Mouse (Mus musculus): ENCODE data around the gene Mterf1a. TPM values are rescaled to one million over a fixed set of nuclear protein-coding genes. Genes with fewer than 3 reads are reported as not detected.
"Not testable (repeated sequence)": the region's sequence is repeated elsewhere in the genome, so short reads cannot be mapped to it uniquely, and the experiment has no call there.

Gene Mterf1a
- total RNA-seq (2021) = 1 to 10 TPM; 6.1 to 8.0 TPM
- long read RNA-seq, experiment 1, transcript Mterf1a-201 (2 exons, 1,376 nt) = major isoform, 6 of 11 reads
- long read RNA-seq, experiment 1, partial matches to known transcripts = 2 of 11 reads
- long read RNA-seq, experiment 1, other reads (novel, unspliced or antisense) = 1 of 11 reads
- long read RNA-seq, experiment 2, partial matches to known transcripts = 0 of 3 reads
- long read RNA-seq, experiment 2, other reads (novel, unspliced or antisense) = 0 of 3 reads

DNA sequence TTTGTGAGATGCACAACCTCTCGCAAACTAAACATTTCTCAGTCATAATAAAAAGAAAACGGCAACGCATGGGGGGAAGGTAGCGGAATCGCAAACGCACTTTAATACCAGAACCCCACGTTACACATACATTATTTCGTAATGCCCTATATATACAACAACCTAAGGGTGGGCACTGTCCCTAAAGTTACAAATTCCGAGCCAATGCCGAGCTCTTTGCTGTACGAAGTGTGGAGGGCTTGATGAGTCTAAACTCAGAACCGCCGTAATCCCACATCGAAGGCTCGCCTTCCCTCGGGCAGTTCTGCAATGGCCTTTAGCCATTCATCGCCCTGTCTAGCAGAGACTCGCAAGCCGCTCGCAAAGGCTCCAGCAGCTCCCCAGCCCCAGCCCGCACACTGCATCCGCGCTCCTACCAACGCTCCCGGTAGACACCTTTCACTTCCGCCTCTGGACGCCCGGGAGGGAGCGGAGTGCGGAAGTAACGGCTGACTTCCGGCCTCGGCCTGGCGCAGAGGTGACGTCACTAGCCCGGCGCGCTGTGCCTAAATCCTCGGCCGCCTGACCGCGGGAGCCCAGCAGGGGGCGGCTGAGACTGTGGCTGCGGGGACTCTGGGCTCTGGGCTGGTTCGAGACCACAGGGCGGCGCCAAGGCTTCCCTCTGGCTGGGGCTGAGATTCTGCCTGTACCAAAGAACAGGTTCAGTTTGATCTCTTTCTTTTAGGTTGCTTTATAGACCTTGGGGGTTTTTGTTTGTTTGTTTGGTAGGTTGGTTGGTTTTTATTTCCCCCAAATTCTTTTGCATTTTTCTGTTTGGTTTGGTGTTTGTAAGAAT lies at the start of gene Mterf1a:
Gene Mterf1a (minus strand): TSS at position 475 of the 835 bp plus-strand sequence.
- DNase-seq = peak; percentile 28 to 34

DNA sequence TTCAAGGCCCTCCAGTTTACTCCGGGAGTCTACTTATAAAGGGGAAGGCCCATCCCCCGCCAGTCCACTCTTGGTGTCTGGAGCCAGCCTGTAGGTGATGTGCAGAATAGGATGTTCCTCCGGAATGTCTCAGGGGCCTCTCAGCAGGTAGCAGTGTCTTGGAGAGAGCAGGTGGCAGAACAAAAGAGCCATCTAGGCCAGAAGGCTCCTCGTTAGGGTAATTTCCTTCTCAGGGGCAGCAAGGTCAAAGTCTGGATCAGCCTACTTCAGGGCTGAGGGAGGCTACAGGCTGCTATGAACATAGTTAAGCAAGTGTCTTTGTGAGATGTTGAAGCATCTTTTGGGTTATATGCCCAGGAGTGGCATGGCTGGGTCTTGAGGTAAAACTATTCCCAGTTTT lies 49.4 kb upstream of the Mterf1a start:
- DNase-seq = not testable (repeated sequence)

DNA sequence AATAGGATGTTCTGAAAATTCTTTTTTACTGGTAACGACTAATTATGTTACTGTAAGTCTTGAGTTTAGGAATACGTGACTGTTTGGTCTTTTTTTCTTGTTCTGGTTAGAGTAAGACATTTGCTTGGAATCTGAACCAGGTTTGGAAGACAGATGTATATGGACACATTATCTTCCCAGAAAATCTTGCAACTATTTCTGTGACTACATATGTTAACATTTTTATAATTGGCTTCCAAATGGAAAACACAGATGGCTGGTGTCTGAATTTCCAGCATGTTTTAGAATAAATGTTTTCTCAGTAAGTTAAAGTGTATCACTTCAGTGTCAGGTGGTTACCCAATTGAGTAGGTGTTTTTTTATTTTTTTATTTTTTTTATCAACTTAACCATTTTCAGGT lies 47.5 kb upstream of the Mterf1a start:
- DNase-seq = no peak

DNA sequence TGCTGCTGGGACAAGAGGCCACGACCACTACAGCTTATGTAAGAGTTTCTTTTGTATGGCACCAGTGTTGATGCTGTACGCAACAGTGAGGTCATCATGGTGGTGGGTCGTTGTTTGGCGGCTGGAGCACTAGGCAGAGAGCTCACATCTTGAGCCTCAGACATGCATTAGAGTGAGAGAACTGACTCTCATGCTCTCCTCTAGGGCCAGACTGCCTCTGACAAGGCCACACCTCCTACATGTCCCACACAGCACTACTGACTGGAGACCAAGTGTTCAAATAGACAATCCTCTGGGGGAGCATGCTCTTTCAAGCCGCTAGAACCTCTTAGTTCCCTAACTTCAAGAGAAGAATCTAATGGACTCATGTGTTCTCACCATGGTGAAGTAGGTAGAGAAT lies 45.6 kb upstream of the Mterf1a start:
- no peak for DNase-seq

DNA sequence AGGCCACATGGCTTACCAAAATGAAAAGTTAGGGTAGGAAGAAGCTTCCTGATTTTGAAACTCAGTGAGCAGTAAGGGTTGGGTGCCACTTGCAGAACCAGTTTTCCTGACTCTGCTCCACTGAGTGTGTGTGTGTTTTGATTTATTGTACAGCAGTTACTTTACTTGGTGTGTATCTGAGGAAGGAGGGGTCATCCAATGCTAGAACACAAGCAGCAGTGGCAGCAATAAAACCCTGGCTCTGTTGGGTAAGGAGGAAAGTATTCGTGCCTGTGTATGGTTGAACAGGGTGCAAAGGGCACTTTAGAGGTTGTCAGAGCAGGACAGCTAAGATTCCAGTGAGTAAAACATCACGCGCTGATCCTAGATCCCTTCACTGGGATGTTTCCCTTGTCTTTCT lies 45.2 kb upstream of the Mterf1a start:
- no peak for DNase-seq

DNA sequence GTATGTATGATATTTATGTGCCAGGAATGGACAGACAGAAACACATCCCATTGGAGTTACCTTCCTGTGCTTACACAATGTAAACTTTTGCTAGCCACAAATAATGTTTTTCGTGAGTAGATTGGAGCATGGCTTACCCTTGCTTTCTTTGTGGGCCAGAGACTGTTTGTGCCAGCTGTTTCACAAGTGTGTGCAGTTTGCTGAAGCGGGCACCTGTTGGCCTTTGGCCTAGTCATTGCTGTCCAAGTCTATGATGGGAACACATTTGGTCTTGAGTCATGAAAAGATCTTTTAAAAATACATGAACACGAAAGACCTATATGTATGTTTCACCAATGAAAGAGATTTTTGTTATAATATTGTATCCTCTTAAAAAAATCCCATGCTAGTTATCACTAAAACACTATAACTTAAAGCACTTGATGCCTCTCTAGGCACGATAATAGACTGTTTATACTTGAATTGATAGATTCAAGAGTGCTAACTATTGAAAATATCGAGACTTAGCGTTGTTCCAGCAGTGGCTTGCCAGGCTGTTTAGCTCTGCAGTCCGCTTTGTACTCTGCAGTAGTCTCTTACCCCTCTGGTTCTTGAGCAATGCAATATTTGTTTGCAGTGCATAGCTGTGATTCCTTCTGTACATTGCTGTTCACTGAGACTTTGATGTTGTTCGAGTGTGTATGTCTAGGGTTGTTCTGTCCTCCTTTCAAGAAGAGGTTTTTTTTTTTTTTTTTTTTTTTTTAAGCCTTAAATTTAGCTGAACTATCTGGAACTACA lies 42.2 kb upstream of the Mterf1a start:
- peak; percentile 15 to 35 for DNase-seq

DNA sequence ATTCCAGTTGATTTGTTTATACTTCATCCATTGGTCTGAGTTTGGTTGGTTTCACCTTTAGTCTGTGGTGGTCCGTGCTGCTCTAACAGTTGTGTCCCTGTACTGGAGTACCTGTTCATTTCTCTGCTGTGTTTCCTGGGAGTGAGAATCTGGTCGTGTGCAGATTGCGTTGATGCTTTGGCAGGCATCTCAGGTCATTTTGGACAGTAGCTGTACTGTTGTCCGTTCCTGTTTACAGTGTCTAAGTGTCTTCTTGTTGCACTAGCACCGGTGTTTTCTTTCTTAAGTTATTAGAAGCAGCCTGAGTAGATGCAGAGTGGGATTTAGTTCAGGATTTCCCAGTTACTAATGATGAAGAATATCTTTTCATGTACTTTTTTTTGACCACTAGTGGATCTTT lies 41.5 kb upstream of the Mterf1a start:
- no peak for DNase-seq

DNA sequence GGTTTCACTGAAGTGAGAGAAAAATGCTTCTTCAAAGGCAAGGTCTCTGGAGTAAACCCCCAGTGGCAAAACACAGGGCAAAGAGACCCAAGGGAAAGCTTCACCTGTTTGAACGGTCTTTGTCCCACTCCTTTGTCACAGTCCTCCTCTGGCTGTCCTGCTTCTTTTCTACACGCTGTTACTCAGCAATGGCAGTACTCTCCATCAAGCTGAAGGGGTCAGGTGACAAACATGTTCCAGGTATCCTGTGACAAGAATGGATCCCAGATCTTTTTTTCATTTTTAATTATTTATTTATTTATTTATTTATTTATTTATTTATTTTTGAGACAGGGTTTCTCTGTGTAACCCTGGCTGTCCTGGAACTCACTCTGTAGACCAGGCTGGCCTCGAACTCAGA lies 39.8 kb upstream of the Mterf1a start:
- DNase-seq = no peak

DNA sequence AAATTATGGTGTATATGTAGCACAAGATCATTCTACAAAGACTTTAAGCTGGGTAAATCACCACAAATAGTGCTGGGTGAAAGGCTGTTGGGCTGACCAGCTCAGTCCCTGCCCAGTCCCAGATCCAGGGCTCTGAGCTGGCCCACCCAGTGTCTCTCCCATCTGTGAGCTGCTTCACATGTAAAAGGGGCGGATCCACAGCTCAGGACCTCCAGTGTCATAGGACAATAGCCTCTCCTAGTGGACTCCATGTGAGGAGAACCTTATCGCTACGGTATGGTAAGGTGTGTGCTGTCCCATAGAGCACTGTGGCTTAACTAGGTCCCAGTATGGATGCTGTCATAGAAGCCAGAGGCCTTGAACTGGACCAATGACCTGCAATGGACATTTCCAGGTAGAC lies 37.9 kb upstream of the Mterf1a start:
- DNase-seq = no peak

DNA sequence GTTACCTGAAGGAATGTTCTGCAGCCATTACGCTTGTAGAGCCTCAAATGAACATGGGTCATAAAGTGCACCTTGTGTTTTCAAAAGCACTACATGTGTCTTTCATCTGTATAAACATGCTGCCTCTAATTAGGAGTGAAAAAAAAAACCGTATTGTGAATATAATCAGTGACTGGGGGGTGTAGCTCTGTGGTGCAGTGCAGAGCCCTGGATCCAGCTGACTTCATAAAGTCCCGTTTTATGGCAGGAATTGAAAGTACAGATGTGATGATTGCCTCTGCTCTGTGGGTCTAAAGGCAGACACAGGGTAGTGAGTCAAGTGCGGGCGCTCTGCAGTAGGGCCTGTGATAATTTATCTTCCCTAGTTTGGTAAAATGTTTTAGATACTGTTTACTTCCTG lies 37.0 kb upstream of the Mterf1a start:
- no peak for DNase-seq

DNA sequence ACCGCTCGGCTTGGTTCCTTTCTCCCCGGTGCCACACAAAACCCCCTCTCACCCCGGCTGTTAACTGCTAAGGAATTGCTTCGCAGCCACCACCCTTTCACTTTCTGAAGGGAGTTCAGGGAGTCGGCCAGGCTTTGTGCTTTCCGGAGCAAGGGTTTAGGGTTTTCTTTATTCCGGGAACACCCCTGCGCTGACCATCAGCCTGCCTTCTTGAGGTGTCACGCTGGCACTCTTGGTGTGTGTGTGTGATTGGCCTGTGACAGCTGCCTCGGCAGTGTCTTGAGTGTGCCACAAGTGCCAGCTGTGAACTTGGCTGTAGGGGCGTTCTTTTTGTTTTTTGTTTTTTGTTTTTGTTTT lies 34.9 kb upstream of the Mterf1a start:
- DNase-seq = peak; percentile 30 to 47

DNA sequence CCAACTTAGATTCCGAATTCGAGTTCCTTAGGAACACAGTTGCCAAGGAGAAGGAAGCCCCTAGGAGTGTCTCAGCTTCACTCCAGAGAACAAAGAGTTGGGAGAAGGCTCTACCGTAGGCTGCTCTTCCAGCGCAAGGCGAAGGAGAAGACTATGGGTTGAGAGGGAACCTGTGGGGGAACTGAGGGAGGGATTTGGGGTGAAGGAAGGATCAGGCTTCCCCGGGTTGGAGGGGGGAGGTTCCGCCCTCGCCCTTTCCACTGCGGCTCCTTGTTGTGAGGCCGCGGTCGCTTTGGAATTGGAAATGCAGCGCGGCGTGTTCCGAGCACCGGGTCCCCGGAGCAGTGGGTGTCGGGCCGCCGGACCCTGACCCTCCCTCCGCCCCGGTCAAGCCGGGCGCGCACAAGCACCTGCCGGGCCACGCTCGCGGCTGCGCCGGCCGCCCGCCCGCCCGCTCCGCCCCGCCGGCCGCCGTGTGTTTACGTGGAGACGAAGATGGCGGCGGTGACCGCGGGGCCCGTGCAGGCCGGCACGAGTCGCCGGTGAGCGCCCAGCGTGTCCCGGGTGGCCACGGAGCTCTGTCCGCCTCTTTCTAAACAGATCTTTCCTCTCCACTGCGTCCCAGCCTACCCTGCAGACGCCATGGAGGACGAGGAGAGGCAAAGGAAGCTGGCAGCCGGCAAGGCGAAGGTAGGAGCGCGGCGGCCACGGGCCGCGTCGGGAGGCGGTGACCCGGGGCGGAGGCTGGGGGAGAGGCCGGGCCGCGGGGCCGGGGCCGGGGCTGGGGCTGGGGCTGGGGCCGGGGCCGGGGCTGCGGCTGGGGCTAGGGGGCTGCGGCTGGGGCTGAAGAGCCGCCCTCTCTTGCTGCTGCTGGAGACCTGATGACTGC lies 34.3 kb upstream of the Mterf1a start, which contains the start of gene Akap9:
Gene Akap9 (plus strand): TSS at position 254 of the 889 bp plus-strand sequence.
- peak; percentile 81 to 88 for DNase-seq

DNA sequence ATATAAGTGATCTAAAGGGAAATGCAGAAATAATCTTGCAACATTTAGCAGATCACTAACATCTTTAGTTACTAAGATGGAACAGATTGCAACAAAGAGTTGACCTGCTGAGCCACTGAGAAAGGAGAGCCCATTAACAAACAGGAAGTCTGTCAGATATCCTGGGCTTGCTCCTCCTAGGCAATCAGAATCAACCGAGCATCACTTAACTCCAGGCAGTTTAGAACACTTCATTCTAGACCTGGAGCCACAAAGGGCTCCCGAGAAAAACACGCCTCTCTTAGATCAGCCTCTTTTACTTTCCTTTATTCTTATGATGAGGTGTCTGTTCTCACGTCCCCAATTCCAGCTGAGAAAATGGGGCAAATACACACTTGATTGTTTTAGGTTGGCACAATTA lies 32.9 kb upstream of the Mterf1a start:
- DNase-seq = no peak

DNA sequence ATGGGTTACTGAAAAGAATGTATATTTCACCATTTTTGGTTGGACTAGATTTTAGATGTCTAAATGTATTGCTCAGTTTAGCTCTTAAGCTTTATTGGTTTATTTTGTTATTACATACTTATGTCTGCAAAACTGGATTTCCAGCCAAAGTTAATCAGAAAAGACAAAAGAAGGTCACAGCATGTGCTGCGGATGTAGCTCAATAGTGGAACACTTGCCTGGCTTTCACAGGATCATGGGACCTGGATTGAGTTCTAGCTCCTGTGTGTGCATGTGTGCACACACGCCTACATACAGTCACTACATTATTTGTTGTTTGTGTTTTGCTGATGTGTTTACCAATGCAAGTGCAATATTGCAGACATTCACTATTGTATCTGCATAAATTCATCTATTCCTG lies 28.6 kb upstream of the Mterf1a start:
- DNase-seq = no peak

DNA sequence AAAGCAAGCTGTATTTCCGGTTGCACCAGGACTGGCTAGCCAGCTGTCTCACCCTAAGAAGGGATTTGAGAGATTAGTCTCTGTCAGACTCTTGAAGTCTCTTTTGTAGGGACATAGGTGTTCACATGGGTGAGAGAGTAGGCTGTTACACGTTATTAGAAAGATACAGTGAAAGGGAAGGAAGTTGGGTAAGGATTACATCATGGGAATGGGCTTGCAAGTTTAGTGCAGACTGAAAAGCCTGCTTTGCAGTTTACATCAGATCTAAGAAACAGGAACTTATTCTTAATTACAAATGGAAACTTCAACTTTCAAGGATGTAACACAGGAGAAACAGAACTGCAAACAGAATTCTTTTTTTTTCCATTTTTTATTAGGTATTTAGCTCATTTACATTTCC lies 11.7 kb upstream of the Mterf1a start:
- no peak for DNase-seq

DNA sequence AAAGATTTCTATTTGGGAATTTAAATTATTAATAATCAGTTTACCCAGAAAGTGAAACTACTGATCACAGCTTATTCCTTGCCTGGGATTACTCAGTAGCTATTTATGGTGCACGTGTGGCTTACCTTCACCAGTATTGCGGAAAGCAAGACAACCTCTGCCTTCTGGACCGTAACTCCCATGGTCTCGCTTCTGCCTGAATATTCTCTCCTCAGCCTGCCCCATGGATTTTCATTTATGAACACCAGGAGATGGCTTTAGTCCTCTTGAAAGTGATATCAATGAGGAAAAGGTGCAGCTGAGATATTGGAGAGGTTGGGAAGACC lies 524 bp upstream of the Mterf1a start:
- not testable (repeated sequence) for DNase-seq

DNA sequence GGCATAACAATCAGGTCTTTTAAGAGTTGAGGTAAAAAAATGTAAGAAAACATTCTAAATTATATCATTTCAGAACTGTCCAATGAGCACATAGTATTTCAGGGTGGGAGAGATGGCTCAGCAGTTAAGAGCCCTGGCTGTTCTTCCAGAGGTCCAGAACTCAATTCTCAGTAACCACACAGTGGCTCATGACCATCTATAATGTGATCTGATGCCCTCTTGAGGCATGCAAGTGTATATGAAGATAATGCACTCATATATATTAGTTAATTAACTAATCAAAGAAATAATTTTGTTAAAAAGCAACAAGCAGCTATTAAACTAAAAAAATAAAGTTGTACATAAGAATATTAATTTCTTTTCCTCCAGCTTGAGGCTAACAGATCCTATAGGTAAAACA lies 4.5 kb downstream of the Mterf1a start:
- no peak for DNase-seq

DNA sequence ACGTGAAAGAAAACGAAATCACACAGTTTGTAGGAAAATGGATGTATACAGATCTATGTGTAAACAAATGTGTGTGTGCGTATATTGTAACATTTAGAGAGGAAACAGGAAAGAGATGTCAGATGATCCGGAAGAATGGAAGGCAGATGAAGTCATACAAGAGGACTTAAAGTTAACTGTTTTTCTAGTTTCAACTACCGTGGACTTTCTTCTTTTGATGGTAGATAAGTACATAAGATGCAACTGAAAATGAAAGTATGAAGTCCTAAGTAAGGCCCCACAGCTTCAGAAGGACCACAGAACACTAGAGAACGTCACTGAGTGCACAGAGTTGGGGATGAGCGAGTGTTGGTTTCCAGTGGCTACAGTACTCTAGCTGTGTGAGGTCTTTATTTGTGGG lies 6.9 kb downstream of the Mterf1a start:
- DNase-seq = not testable (repeated sequence)

DNA sequence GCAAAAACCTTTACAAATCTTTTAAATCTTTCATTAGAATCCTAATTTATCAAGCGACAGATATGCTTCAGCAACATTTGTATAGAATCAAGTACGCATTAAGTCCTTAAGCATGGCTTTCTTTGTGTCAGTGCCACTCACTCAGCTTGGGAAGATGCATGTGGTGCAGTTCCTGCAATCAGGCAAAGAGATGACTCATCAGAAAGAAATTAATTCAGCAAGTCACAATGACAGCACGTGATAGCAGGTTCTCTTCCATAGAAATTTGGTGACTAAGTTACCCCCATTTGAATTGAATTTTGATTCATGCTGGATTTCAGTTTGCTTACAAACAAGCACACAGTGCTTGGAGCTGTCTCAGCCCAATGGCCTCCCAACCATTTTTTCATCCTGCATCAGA lies 20.2 kb downstream of the Mterf1a start:
- DNase-seq = no peak

DNA sequence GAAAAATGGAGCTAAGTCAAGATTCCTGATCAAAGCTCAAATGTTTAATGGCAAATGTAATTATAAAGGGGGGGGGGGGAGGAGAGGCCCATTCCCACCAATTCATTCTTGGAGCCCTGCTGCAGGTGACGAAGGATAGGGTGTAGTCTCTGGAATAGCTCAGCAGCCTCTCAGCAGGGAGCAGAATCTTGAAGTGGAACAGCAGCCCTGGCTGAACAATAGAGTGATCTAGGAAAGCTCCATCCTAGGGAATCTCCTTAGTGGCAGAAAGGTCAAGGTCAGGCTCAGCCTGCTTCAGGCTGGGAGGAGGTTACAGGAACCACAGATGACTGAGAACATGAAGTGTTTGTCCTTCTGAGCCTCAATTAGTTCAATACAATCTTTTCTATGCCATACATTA lies 21.4 kb downstream of the Mterf1a start:
- DNase-seq = peak in 1 of 2 experiments; percentile 15

DNA sequence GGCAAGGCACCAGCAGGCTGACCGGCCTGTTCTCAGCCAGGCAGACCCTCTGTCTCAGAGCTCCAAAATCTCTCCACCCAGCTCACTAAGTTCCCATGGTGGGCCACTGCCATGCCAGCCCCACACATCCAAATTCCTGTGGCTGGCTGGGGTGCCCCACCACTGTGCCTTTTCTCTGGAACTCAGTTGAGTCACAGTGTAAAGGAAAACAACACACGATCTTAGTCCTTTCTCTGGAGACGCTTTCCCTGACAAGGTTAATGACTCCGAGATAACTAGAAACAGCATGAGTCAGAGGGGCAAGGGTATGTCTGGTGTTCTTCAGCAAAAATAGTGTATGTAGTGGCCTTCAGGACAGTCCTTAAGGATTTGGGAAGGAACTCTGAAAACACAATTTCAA lies 23.6 kb downstream of the Mterf1a start:
- DNase-seq = peak; percentile 12 to 20

DNA sequence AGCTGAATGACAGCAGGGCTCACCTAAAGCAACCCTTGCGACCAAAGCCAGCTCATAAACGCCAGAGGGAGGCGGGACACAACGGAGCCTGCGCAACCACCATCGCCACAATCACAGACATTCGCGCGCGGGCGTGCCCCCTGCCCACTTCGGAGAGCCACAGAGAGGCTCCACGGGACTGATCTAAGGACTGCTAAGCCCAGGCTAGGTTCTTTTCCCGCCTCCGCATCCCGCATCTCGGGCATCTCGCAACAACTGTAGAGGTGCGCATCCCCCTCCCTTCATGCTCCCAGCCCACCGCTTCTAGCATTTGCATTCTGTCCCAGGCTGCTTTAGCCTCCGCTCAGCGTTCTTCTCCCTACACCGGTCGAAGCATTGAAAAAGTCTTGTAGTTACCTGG lies 48.7 kb downstream of the Mterf1a start, which contains the start of gene Lrrd1:
Gene Lrrd1 (plus strand): TSS at position 148 of the 400 bp plus-strand sequence.
- DNase-seq = peak in 1 of 2 experiments; percentile 12

Data from adrenal gland, postnatal 36 days (tissue).